Comparison of ENCODE assay signal across 8 mouse cellular contexts in the genomic region with DNA sequence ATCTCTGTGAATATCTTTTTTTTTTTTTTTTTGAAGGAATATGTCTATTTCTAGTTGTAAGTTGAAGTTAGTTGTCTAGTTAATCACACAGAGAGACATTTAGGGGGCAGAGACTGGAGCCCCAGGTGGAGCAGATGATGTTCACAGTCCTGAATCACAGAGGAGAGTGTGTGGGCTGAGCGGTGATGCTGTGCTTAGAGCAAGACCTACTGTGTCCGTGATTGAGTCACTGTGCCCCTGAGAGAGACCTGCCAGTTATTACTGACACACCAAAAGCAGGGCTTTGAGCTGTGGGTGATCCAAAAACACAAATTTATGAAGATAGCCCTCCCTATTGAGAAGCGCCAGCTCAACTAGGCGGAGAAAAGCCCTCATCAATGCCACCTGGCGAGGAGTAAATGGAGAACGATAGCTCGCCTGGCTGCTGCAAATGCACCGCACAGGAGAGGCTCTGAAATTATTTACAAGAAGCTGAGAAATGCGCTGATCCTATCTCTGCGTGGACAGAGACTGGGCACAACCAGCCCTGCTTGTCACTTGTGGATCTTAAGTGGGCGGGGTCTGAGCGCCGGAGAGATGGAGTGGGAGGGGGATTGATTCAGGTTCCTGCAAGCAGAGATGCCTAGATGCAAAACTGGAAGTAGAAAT.
A peak's percentile ranks its signal among the peaks of the same experiment; 100 is the strongest.
DNase-seq lines count a peak whose midpoint lies in the region; ATAC-seq lines count a peak whose summit lies in the region.

No protein-coding gene starts in this region.

- WGBS in heart, embryonic 16.5 days = 22% methylated on average over 13 of the region's 13 CpGs
- WGBS in forebrain, embryonic 16.5 days = 13% methylated on average over 13 of the region's 13 CpGs
- WGBS in midbrain, embryonic 13.5 days = 15% methylated on average over 13 of the region's 13 CpGs

- H3K9ac ChIP-seq in heart, embryonic 16.5 days (ENCODE audit: low read length) = no peak overlapping the region
- peak overlapping the region; percentile 43 for H3K9ac ChIP-seq in forebrain, embryonic 16.5 days (replicated peaks; ENCODE audit: low read depth, low read length)
- H3K9ac ChIP-seq in midbrain, embryonic 13.5 days (replicated peaks) = peak overlapping the region; percentile 39; the same call in 1 of the 2 replicates

- H3K27ac ChIP-seq in heart, embryonic 16.5 days (ENCODE audit: low read length) = no peak overlapping the region
- H3K27ac ChIP-seq in forebrain, embryonic 16.5 days (ENCODE audit: low read length) = no peak overlapping the region
- no peak overlapping the region for H3K27ac ChIP-seq in midbrain, embryonic 13.5 days

- peak overlapping the region; percentile 49 for H3K4me2 ChIP-seq in heart, embryonic 16.5 days (ENCODE audit: low read depth, low read length)
- peak overlapping the region; percentile 59 for H3K4me2 ChIP-seq in forebrain, embryonic 16.5 days (ENCODE audit: low read length)
- H3K4me2 ChIP-seq in midbrain, embryonic 13.5 days (replicated peaks) = peak overlapping the region; percentile 58

- H3K4me1 ChIP-seq in heart, embryonic 16.5 days (ENCODE audit: control insufficient read depth, insufficient read depth, low read length) = no peaks in the 10 kb centered on the region
- H3K4me1 ChIP-seq in forebrain, embryonic 16.5 days (replicated peaks; ENCODE audit: control insufficient read depth, insufficient read depth, low read length) = peaks cover 13% of the 10 kb centered on the region
- H3K4me1 ChIP-seq in midbrain, embryonic 13.5 days (replicated peaks) = peaks cover 17% of the 10 kb centered on the region

- H3K36me3 ChIP-seq in heart, embryonic 16.5 days (ENCODE audit: control insufficient read depth, insufficient read depth) = no peaks in the 10 kb centered on the region
- no peaks in the 10 kb centered on the region for H3K36me3 ChIP-seq in forebrain, embryonic 16.5 days (ENCODE audit: control insufficient read depth, insufficient read depth)
- no peaks in the 10 kb centered on the region for H3K36me3 ChIP-seq in midbrain, embryonic 13.5 days

- no peak for ATAC-seq in heart, embryonic 16.5 days (replicated peaks; ENCODE audit: extremely low read depth, insufficient read depth, low FRiP score)
- 0 out of 2 replicates have a peak, but pooled peaks have one; percentile 28 for ATAC-seq in forebrain, embryonic 16.5 days
- peak; percentile 71 for ATAC-seq in midbrain, embryonic 13.5 days

- H3K4me3 ChIP-seq in heart, embryonic 16.5 days (ENCODE audit: low read length) = 0 out of 2 replicates have a peak overlapping the region, but pooled peaks have one; percentile 1
- peak overlapping the region; percentile 37 for H3K4me3 ChIP-seq in forebrain, embryonic 16.5 days (replicated peaks; ENCODE audit: low read length)
- peak overlapping the region; percentile 32 for H3K4me3 ChIP-seq in midbrain, embryonic 13.5 days (replicated peaks)

- no peaks in the 10 kb centered on the region for H3K27me3 ChIP-seq in heart, embryonic 16.5 days (ENCODE audit: control insufficient read depth, insufficient read depth, low read length)
- no peaks in the 10 kb centered on the region for H3K27me3 ChIP-seq in forebrain, embryonic 16.5 days (replicated peaks; ENCODE audit: control insufficient read depth, insufficient read depth, low read length)
- H3K27me3 ChIP-seq in midbrain, embryonic 13.5 days = no peaks in the 10 kb centered on the region

- intact Hi-C loops in heart, postnatal 36 days (cut with DNase I) = no loop called here

- no peak for DNase-seq in heart, postnatal 36 days
- peak; percentile 21 to 25 for DNase-seq in cerebellum, postnatal 36 days
- no peak for DNase-seq in thymus, postnatal 36 days
- no peak for DNase-seq in spleen, postnatal 4 days (ENCODE audit: low spot score in 2 of 2)
- DNase-seq in urinary bladder, postnatal 14 days (ENCODE audit: low spot score) = no peak

- 0 out of 2 replicates have a peak, but pooled peaks cover 3% of the 10 kb centered on the region for H3K9me3 ChIP-seq in heart, embryonic 16.5 days (replicated peaks; ENCODE audit: control insufficient read depth, low read length)
- H3K9me3 ChIP-seq in forebrain, embryonic 16.5 days (ENCODE audit: control insufficient read depth, low read length) = no peaks in the 10 kb centered on the region
- H3K9me3 ChIP-seq in midbrain, embryonic 13.5 days = no peaks in the 10 kb centered on the region

Comparison
In these comparisons a context has a peak if more than half of its experiments do, and no peak if none do; other contexts are left out.
1. DNase-seq: peak in cerebellum, postnatal 36 days (2 of 2); none in heart, postnatal 36 days (0 of 2), thymus, postnatal 36 days (0 of 2), spleen, postnatal 4 days (0 of 2) and urinary bladder, postnatal 14 days (single experiment).
2. Peak in every context shown above with its lines, with median percentiles within 50 percentile points of each other: H3K4me2 ChIP-seq and H3K4me3 ChIP-seq.